Mouse (Mus musculus) c-Kit-positive CD71-negative TER-119-negative erythroid progenitor cells, embryonic 14.5 days (primary cell): ENCODE measurements at regions not wholly inside any gene's neighbourhood (a gene's known extent, or its start where the extent isn't known, plus 50 kb on each side); places are given as distances from the start of the nearest gene placed in this dataset.

ENCODE experiments used
- DNase-seq: peaks from one replicate; pipeline ENCODE4 v3.0.0-alpha.2; 2013; ENCODE audit warnings: low read depth

DNA sequence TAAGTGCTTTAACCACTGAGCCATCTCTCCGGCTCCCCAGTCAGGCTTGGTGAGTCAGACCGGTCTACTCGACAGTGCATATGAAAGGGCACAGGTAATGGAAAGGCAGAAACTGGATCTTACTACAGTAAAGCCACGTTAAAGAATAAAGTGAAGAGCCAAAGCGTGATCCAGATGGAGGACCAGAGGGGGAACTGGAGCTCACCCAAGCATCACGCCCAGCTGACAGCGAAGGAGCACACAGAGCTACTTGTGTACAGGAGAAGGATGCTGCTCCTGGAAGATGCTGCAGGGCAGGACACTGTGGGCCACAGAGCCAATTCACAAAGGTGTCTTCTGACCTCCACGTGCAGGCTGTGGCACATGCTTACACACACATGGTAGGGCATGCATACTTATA lies 96.7 kb upstream of the Ppp1r26 start:
- no peak for DNase-seq

DNA sequence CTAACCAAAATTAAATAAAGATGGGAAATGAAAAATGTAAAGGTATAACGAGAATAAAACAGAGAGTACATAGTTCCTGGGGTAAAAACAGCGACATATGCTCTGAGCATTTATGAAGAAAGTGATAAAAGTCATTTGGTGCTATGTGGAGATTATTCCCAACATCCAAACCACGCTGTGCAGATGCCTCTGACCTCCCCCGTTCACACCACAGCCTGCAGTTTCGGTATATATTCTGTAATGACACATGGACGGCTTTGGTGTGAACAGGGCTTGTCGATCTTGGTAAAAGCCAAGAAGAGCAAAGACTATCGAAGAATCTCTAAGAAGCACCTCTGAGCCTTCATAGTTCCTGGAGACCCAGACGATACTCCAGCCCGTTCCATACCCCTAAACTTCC lies 95.2 kb upstream of the Ppp1r26 start:
- DNase-seq: no peak

DNA sequence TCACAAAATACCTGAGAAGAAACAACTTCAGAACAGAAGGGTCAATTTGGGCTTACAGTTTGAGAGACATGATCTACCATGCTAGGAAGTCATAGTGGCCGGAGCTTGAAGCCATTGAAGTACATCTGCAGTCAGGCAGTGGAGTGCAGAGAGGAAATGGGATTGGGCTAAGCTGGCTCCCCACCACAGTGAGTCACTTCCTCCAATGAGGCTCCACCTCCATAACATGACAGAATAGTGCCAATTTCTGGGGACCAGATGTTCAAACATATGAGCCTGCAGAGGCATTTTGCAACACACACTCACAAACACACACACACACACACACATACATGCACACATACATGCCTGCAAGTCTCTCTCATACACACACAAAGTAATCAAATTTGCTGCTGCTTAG lies 93.7 kb upstream of the Ppp1r26 start:
- peak; percentile 14 for DNase-seq

DNA sequence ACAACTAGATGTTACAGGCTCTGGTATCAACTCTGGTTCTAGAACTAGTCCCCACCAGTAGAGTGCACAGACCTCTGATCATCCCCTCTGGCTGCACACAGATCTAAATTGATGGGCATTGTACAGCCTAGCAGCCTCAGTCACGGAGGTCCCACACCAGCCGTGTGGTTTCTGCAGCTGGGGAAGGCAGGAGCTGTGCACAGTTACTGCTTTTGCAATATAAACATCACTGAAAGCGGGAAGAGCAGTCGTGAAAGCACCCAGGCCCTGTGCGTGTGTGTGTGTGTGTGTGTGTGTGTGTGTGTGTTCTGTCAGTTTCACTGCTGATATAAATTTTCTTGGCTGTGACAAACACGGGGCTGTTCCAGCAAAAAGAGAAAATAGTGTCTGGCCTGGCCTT lies 84.4 kb upstream of the Ppp1r26 start:
- no peak for DNase-seq

DNA sequence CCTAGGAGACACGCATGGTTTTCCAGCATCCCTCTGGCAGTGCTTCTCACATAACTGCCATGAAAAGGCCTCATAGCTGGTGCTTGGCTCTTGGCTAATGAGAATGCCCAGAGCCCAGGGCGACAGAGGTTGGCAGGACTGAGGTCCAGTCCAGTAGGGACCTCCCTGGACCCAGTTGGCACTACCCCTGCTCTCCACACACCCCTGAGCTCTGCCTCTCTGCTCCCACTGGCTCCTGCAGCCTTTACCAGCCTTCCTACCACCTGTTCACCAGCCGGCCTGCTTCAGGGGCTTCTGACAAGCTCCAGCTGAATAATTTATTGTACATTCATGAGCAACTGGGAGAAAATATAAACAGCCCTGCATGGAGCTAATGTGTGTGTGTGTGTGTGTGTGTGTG lies 82.0 kb upstream of the Ppp1r26 start:
- no peak for DNase-seq

DNA sequence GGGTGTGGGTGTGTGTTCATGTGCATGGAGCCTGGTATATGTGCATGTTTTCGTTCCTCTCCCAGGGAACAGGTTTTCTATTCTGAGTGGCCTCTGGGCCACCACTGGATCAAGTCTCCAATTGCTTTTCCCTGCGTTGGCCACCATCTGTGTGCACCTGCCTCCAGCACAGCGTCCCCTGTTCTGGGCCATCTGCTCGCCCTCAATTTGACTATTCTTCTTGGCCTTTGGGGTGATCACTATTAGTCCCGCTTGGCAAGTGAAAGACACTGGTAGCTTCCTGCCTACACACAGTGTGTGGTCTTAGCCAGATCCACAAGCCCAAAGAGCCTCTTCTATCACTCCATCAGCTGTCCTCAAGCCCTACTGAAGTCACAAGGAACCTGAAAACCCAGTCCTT lies 80.8 kb upstream of the Ppp1r26 start:
- no peak for DNase-seq

DNA sequence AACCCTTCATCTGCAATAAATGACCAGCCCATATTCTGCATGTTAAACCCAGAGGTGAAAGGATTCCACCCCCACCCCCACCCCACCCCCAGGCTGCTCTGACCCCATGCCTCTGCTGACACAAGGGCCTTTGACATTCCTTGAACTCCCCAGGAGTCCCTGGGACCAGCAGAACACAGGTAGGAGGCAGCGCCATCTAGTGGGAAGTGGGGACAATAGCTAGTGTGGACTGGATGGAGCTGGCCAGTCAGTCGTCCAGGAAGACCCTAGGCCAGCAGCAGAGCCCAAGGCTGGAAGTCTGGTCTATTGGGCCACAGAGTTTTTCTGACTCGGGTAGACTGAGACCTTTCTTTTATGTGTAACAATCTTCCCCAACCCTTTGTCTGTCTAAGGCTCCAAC lies 71.8 kb upstream of the Ppp1r26 start:
- peak; percentile 34 for DNase-seq

DNA sequence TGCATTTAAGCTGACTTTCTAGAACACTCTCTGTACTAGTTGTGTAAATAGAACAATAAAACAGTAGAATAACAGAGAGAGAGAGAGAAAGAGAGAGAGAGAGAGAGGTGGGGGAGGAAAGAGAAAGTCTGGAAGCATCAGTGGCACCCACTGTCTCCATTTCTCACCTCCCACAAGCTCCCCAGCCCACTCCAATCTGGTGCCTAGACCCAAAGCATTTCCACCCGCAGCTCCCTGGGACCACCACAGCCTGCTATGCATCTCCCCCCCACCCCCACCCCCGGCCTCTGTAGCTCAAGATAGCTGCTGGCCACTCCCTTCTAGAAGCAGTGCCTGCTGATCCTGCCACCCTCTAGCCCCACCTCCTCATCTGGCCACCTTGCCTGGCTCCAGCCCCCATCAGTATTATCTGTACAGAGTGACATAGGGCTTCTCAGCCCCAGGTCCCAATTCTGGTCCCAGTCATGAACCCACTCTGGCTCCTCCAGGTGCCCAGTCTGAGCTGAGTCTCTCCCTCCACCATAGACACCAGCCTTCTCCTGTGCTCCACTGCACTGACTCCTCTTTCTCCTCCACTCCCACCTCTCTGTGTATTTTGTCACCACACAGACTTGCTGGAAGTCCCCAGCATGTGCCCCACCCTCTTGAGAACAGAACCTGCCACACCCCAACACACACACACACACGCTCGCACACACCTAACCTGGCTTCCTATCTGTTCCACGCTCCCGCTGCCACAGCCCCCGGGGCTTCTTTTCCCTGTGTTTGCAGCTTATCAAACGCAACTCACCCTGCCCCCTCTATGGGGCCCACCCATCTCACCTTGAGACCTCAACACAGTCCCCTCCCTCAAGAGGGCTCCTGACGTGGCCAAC lies 68.4 kb upstream of the Ppp1r26 start:
- DNase-seq: no peak

DNA sequence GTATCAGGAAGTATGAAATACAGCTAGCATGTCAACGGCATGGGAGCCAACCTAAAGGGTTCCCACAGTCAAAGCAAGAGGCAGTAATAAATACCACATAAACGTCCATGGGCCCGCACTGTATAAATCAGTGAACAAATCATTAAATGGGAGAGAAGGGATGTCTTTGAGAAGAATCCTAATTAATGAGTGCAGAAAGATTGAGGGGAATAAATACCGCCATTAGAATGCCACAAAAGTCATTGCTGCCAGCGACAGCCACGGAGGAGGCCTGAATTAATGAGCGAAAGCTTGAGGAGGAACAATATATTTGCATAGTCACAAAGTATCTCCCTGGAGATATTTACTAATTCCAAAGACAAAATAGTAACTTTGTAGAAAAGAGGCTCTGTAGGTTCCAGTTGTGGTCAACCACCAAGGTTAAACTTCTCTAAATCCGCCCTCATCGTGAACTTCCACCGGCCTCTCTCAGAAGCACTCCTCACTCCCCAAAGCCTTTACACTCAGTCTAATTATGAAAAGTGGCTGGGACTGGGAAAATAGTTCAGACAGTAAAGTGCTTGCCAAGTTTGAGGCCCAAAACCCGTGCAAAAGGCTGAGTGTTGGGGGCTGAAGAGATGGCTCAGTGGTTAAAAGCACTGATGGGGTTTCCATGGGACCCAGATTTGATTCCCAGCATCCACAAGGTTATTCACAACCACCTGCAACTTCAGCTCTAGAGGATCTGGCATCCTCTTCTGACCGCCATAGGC lies 64.4 kb upstream of the Ppp1r26 start:
- no peak for DNase-seq

DNA sequence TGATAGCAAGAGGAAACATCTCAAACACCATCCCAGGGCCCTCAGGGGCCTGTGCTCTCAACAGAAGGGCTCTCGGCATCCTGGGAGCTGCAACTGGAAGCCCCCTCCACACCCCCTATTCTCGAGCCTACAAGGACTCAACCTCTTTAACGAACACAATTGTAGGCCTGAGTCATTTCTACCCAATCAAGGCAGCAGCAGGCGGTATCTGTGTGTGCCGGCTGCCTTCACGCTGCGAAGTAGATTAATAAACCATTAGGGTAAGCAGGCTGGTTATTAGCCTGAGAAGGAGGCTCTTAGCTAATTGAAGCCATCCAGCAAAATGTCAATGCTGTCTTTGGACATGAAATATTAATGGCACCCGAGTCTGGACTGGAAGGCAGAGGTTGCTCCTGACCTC lies 61.7 kb upstream of the Ppp1r26 start:
- no peak for DNase-seq

DNA sequence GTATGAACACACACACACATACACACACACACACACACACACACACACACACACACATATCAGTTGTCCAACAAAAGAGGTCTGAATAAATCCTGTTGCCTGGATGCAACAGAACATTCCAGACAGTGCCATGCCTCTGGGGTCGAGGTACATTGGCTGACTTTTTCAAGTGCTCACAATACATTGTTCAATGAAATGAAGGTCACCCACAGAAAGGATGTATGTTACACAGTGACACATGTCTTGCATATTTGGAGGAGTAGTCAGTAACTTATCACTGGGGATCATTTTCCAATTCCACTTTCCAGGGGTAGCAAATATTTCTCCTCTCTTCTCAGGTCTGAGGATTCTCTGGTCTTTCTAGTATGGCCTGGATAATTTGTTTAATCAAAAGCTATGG lies 59.8 kb upstream of the Ppp1r26 start:
- DNase-seq: no peak

DNA sequence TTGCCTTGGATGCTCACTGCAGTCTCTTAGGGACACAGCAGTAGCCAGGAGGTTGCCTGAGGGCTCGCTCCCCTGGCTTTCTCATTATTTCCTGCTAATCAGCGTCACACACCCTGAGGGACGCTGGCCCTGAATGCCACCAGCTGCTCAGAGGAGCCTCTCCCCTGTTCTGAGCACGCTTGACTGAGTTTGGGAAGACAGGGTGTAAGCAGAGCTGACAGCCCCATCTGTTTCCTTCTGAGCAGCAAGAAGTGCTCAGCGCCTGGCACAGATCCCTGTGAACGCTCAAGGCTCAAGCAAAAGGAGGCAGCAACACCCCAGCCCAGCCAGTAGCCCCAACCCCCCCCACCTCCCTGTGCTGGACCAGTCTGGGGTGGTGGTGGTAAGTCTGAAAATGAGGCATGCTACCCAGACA lies 59.2 kb upstream of the Ppp1r26 start:
- DNase-seq: no peak

DNA sequence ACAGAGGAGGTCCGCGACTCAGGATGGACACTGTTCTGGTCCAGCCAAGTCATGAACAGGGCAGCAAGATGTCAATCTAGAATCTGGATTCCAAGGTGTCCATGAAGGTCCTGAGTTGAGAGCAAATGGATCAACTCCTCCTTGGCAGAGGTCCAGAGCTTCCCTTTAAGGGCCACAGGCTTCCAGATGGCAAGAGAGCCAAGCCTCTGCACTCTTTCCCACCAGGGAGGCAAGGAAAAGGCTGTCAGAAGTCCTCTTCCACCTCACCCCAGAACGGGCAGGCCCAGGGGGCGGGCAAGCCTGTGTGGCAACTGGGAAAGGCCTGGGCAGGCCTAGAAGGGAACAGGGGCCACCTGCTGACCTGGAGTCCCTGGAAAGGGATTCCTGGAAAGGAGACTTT lies 58.7 kb upstream of the Ppp1r26 start:
- no peak for DNase-seq

DNA sequence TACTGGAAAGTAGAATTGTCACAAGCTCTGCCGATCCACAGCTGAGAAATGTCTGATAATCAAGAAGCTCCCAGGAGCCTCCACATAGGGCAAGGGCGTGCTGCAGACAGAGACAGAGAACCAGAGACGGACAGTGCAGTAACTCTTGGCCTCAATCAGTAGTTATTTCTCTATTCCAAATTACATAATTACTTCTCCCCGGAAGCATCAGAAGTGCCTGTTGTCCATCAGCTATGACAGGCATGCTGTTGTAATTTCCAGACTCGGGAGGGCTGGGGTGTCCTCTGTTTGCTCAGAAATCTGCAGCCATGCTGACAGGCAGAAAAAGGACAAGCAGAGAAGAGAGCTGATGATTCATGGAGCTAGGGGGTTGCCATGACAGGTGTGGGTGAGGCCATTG lies 56.9 kb upstream of the Ppp1r26 start:
- no peak for DNase-seq

DNA sequence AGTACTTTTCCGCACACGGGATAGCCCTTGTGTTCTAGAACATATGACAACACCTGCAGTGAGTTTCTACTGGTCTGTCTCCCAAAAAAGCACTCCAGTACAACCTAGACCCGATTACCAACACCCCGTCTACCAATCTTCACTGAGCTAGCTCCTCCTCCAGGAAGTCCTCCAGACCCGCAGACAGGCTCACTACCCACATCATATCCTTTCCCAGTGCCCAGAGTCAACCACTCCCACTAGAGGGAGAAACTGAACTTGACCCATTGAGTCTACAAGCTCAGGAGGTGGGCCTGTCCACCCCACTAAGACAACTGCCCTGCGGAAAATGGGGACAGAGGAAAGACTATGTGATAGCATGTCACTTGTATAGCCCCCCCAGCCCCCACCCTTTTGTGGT lies 51.2 kb upstream of the Ppp1r26 start:
- DNase-seq: no peak
